Mouse (Mus musculus): ENCODE results near the gene Metap1d.

Gene Metap1d

GRCm38 (mm10) chr2:71544391-71545285 is 91.6 kb downstream of the Metap1d start:
- DNase-seq (ENCODE audit: low spot score) = peak; percentile 68

- no peak for DNase-seq (ENCODE audit: low spot score)
Observed at GRCm38 (mm10) chr2:71545401-71545881, 92.4 kb downstream of the Metap1d start.

GRCm38 (mm10) chr2:71545882-71546639 is 93.0 kb downstream of the Metap1d start:
- DNase-seq (ENCODE audit: low spot score) = no peak

GRCm38 (mm10) chr2:71546640-71547071 is 93.6 kb downstream of the Metap1d start, which contains the start of gene Dlx2:
Gene Dlx2 (minus strand): TSS chr2:71546754.
- peak; percentile 88 for DNase-seq (ENCODE audit: low spot score)

- DNase-seq (ENCODE audit: low spot score) = peak; percentile 96
Observed at GRCm38 (mm10) chr2:71547829-71548228, 94.8 kb downstream of the Metap1d start.

- no peak for DNase-seq (ENCODE audit: low spot score)
Observed at GRCm38 (mm10) chr2:71550330-71550729, 97.3 kb downstream of the Metap1d start.

GRCm38 (mm10) chr2:71551704-71552103 is 98.6 kb downstream of the Metap1d start:
- peak; percentile 28 for DNase-seq (ENCODE audit: low spot score)

GRCm38 (mm10) chr2:71556071-71556470 is 103.0 kb downstream of the Metap1d start:
- DNase-seq (ENCODE audit: low spot score) = no peak

GRCm38 (mm10) chr2:71566466-71566865 is 113.4 kb downstream of the Metap1d start:
- no peak for DNase-seq (ENCODE audit: low spot score)

GRCm38 (mm10) chr2:71573736-71574135 is 120.7 kb downstream of the Metap1d start:
- DNase-seq (ENCODE audit: low spot score) = no peak

Measured in retina, embryonic 14.5 days (tissue).